Mouse (Mus musculus) erythroid progenitor cell, adult 5-6 weeks (primary cell): Measurements from ENCODE around the gene Clstn2. TPM values are rescaled to one million over a fixed set of nuclear protein-coding genes. Genes with fewer than 3 reads are reported as not detected.

Source experiments
- ATAC-seq: replicated peaks from 2 replicates; pipeline ENCODE4 v1.8.0; 2016; ENCODE audit warnings: moderate number of reproducible peaks, mild to moderate bottlenecking, moderate TSS enrichment, inconsistent platforms; ENCODE audit not compliant: poor library complexity, low FRiP score, severe bottlenecking
- total RNA-seq, 2 experiments: library from RNA; stranded (forward) in 1 of 2; stranded (reverse) in 1 of 2; fragments of 150-400 nt in 1 of 2; fragments of 186-747, 209-891 nt in 1 of 2; gene quantifications; 2 replicates each; pipeline versions ENCODE4 v1.2.3 to v1.2.4; 2015 to 2017; ENCODE audit warnings: low replicate concordance in 2 of 2

The Clstn2 gene
- total RNA-seq (2015; ENCODE audit: low replicate concordance) (not detected in 2 replicates), total RNA-seq (2017; ENCODE audit: low replicate concordance) (not detected in 2 replicates)

GRCm38 (mm10) chr9:98032573-98033272 is at the start of gene Clstn2:
Clstn2 (minus strand) TSS chr9:98033181.
- no peak for ATAC-seq

GRCm38 (mm10) chr9:98067767-98068166 is 34.8 kb upstream of the Clstn2 start:
- ATAC-seq: no peak

- ATAC-seq: no peak
Observed at GRCm38 (mm10) chr9:98061646-98062045, 28.7 kb upstream of the Clstn2 start.

- no peak for ATAC-seq
Observed at GRCm38 (mm10) chr9:98057291-98057690, 24.3 kb upstream of the Clstn2 start.

- no peak for ATAC-seq
Observed at GRCm38 (mm10) chr9:98051343-98051742, 18.4 kb upstream of the Clstn2 start.

- ATAC-seq: no peak
Observed at GRCm38 (mm10) chr9:98033273-98033855, 383 bp upstream of the Clstn2 start.

- no peak for ATAC-seq
Observed at GRCm38 (mm10) chr9:98031898-98032572, 946 bp downstream of the Clstn2 start.

- ATAC-seq: no peak
Observed at GRCm38 (mm10) chr9:98030715-98031114, 2.3 kb downstream of the Clstn2 start.

GRCm38 (mm10) chr9:98025548-98025947 is 7.4 kb downstream of the Clstn2 start:
- no peak for ATAC-seq

GRCm38 (mm10) chr9:98023069-98023468 is 9.9 kb downstream of the Clstn2 start:
- no peak for ATAC-seq

- ATAC-seq: no peak
Observed at GRCm38 (mm10) chr9:98019876-98020275, 13.1 kb downstream of the Clstn2 start.

GRCm38 (mm10) chr9:98018687-98019086 is 14.3 kb downstream of the Clstn2 start:
- no peak for ATAC-seq

GRCm38 (mm10) chr9:98016576-98016975 is 16.4 kb downstream of the Clstn2 start:
- no peak for ATAC-seq

- ATAC-seq: no peak
Observed at GRCm38 (mm10) chr9:97996349-97996748, 36.6 kb downstream of the Clstn2 start.

- no peak for ATAC-seq
Observed at GRCm38 (mm10) chr9:97995723-97996122, 37.3 kb downstream of the Clstn2 start.

GRCm38 (mm10) chr9:97992131-97992530 is 40.9 kb downstream of the Clstn2 start:
- ATAC-seq: no peak

GRCm38 (mm10) chr9:97977339-97977738 is 55.6 kb downstream of the Clstn2 start:
- no peak for ATAC-seq

- ATAC-seq: no peak
Observed at GRCm38 (mm10) chr9:97974801-97975347, 58.1 kb downstream of the Clstn2 start.

- no peak for ATAC-seq
Observed at GRCm38 (mm10) chr9:97966691-97967090, 66.3 kb downstream of the Clstn2 start.

- no peak for ATAC-seq
Observed at GRCm38 (mm10) chr9:97957508-97957907, 75.5 kb downstream of the Clstn2 start.
